Mouse (Mus musculus) intestine, embryonic 14.5 days (tissue): ENCODE data around the gene Pex19. TPM values are rescaled to one million over a fixed set of nuclear protein-coding genes. Genes with fewer than 3 reads are reported as not detected.

Source experiments
- ATAC-seq: fragments of 200-750 bp; cut with Nextera tagmentation; replicated peaks from 2 replicates; pipeline ENCODE4 v1.8.0; 2017; ENCODE audit warnings: low read depth, moderate number of reproducible peaks, moderate TSS enrichment, moderate library complexity; ENCODE audit not compliant: low FRiP score, low TSS enrichment
- DNase-seq: peaks from one replicate; pipeline ENCODE4 v3.0.0-alpha.2; 2018; ENCODE audit warnings: low spot score
- H3K27ac ChIP-seq: fragments of 300-500 bp; sonication (generic); 2 replicates; pipeline ENCODE4 v1.5.1; 2014; ENCODE audit warnings: low read depth, mild to moderate bottlenecking, control low read depth
- H3K27me3 ChIP-seq: fragments of 300-500 bp; sonication (generic); replicated peaks from 2 replicates; pipeline ENCODE4 v1.6.1; 2014; ENCODE audit warnings: low read length, control low read depth; ENCODE audit not compliant: control insufficient read depth, insufficient read depth
- H3K36me3 ChIP-seq: fragments of 300-500 bp; sonication (generic); 2 replicates; pipeline ENCODE4 v1.6.1; 2014; ENCODE audit warnings: low read length, control low read depth; ENCODE audit not compliant: control insufficient read depth, insufficient read depth
- H3K4me1 ChIP-seq: fragments of 300-500 bp; sonication (generic); replicated peaks from 2 replicates; pipeline ENCODE4 v1.6.1; 2014; ENCODE audit warnings: low read length, control low read depth, mixed read lengths; ENCODE audit not compliant: control insufficient read depth, insufficient read depth
- H3K4me2 ChIP-seq: fragments of 300-500 bp; sonication (generic); 2 replicates; pipeline ENCODE4 v1.6.1; 2014; ENCODE audit warnings: low read length
- H3K4me3 ChIP-seq: fragments of 300-500 bp; sonication (generic); 2 replicates; pipeline ENCODE4 v1.5.1; 2014; ENCODE audit warnings: low read depth, low read length, control low read depth, mixed read lengths
- H3K9ac ChIP-seq: fragments of 300-500 bp; sonication (generic); 2 replicates; pipeline ENCODE4 v1.6.1; 2014; ENCODE audit warnings: mild to moderate bottlenecking, low read length
- H3K9me3 ChIP-seq: fragments of 300-500 bp; sonication (generic); 2 replicates; pipeline ENCODE4 v1.6.1; 2016; ENCODE audit warnings: low read length, control low read depth; ENCODE audit not compliant: control insufficient read depth
- WGBS: fragments of 180-500 bp; shearing (Covaris S2); extraction: QIAGEN DNeasy Blood & Tissue Kit; methylation state at CpG from one replicate; pipeline ENCODE4 v1.1.7; 2014; 5-methylcytosine and 5-hydroxymethylcytosine counted together
- polyA plus RNA-seq: library from polyadenylated mRNA; unstranded; fragments of >200 nt; fragmentation: Nextera tagmentation; extraction: Ambion mirVana; gene quantifications from 2 replicates; pipeline ENCODE4 v1.2.1, GENCODE M21; 2014

The Pex19 gene
- 140 TPM in 2 replicates for polyA plus RNA-seq

GRCm38 (mm10) chr1:172126376-172127347 lies at the start of gene Pex19:
TSS of gene Pex19 (plus strand) at chr1:172126755.
- DNase-seq (peak; percentile 92), ATAC-seq (peak; percentile 95)
- WGBS: under 1% methylated on average over 42 of the region's 42 CpGs
- Histone ChIP-seq H3K36me3 (peaks cover 54% of the 10 kb centered on the region), H3K27ac (no peak within 1 kb of the TSS), H3K9me3 (no peaks in the 10 kb centered on the region), H3K4me2 (peak within 1 kb of the TSS; percentile 87), H3K9ac (peak within 1 kb of the TSS; percentile 88), H3K4me3 (peak within 1 kb of the TSS; percentile 96), H3K4me1 (peaks cover 6% of the 10 kb centered on the region), H3K27me3 (no peaks in the 10 kb centered on the region)

DNA sequence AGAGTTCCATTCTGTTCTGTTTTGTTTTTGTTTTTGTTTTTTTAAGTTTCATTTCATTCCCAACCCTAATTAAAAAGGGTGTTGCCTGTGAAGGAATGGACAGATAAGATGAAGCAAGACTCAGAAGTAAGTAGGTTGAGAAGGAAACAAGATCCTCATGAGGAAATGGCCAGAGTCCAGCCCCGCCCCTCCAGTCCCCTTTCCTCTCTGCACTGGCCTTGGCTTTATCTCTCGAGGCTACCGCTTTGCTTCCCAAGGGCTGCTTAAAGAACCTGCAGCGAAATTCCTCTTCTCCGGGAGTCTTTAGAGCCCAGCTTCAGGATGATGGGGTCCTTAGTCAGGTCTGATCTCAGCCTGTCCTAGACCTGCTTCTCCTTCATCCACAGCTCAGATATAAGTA lies 48.6 kb upstream of the Pex19 start:
- Histone ChIP-seq H3K4me1 (peaks cover 5% of the 10 kb centered on the region; the same call in 1 of the 2 replicates), H3K9me3 (no peaks in the 10 kb centered on the region), H3K4me3 (no peak overlapping the region), H3K36me3 (peaks cover 70% of the 10 kb centered on the region), H3K27me3 (no peaks in the 10 kb centered on the region), H3K4me2 (no peak overlapping the region), H3K9ac (no peak overlapping the region), H3K27ac (peak overlapping the region; percentile 60; the same call in 1 of the 2 replicates)
- 62% methylated on average over 5 of the region's 5 CpGs for whole genome bisulfite sequencing
- DNase-seq (no peak), ATAC-seq (no peak)

DNA sequence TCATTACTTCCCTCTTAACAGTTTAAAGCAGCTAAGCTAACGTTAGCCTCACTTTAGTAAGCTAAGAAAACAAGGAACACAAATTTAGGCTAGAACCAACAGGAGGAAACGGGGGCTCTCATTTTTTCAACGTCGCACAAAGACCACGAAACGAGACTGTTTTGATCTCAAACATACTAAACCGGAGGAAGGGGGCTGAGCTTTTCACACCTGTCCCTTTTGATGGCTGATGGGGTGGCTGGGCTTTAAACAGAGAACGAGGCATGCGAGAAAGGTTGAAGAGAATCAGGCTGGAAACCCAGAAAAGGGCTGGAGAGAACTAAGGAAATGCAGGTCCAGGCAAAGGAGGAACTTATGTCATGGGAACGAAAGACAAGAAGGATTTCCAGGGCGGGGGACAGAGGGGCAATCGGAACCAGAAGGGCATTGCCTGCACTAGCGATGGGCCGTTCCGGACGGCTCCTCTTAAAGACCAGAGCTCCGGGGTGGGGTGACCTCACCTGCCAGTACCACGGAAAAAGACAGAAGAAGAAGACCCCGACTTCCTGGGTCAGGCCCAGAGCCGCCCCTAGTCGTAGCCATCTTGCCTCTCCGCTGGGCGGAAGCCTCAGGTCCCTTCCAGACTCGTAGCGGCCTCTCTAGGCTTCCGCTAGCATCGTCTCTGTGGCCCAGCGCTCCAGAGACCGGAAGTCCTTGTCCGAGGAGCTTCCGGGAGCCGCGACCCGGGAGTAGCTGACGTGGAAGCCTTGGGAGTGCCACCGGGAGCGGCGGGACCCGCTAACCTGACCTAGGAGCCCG lies 44.3 kb upstream of the Pex19 start, which contains the start of the genes Copa and Ncstn:
Gene Copa (plus strand): TSS at position 429 of the 798 bp plus-strand sequence.
Gene Ncstn (minus strand): TSS at position 695 of the 798 bp plus-strand sequence.
- DNase-seq (peak; percentile 96), ATAC-seq (peak; percentile 98)
- H3K36me3 ChIP-seq: peaks cover 27% of the 10 kb centered on the region
- no peaks in the 10 kb centered on the region for H3K27me3 ChIP-seq
- H3K4me3 ChIP-seq: peak within 1 kb of the TSS; percentile 99
- peak within 1 kb of the TSS; percentile 65 for H3K4me2 ChIP-seq
- H3K4me1 ChIP-seq: peaks cover 18% of the 10 kb centered on the region; the same call in 1 of the 2 replicates
- peak within 1 kb of the TSS; percentile 76 for H3K27ac ChIP-seq
- WGBS: under 1% methylated on average over 40 of the region's 40 CpGs
- peak within 1 kb of the TSS; percentile 91 for H3K9ac ChIP-seq
- no peaks in the 10 kb centered on the region for H3K9me3 ChIP-seq

- ATAC-seq: peak; percentile 72
- Histone ChIP-seq H3K4me3 (peak overlapping the region; percentile 99), H3K4me2 (peak overlapping the region; percentile 50), H3K27ac (peak overlapping the region; percentile 66), H3K9me3 (no peaks in the 10 kb centered on the region), H3K4me1 (peaks cover 18% of the 10 kb centered on the region; the same call in 1 of the 2 replicates), H3K9ac (peak overlapping the region; percentile 91), H3K36me3 (peaks cover 22% of the 10 kb centered on the region), H3K27me3 (no peaks in the 10 kb centered on the region)
- WGBS: 2% methylated on average over 24 of the region's 24 CpGs
- DNase-seq: no peak
Measured at GRCm38 (mm10) chr1:172082899-172083445, 43.6 kb upstream of the Pex19 start.

GRCm38 (mm10) chr1:172093522-172093921 lies 33.0 kb upstream of the Pex19 start:
- Histone ChIP-seq H3K9ac (no peak overlapping the region), H3K4me1 (no peaks in the 10 kb centered on the region), H3K4me3 (no peak overlapping the region), H3K9me3 (no peaks in the 10 kb centered on the region), H3K36me3 (peaks cover 90% of the 10 kb centered on the region), H3K27me3 (no peaks in the 10 kb centered on the region), H3K27ac (no peak overlapping the region), H3K4me2 (no peak overlapping the region)
- DNase-seq: no peak
- WGBS: 61% methylated on average over 3 of the region's 3 CpGs
- ATAC-seq: no peak

DNA sequence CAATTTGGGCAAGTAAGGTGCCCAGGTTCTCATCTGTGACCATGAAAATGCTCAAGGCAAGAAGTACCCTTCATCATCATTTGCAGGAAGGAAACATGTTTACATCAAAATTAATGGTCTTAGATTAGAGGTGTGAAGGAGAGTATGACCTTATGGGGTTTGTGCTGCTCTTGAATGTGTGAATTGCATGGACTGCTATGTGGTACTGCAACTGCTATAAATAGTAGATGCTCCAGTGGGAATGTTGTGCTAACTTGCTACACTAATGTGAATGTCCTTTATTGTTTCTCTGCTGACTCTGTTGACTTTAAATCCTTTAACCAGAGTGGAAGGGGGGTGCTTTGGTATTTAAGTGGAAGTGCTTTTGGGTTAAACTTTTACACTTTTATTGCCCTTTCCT lies 32.3 kb upstream of the Pex19 start:
- DNase-seq (no peak), ATAC-seq (no peak)
- H3K4me1 ChIP-seq: no peaks in the 10 kb centered on the region
- no peaks in the 10 kb centered on the region for H3K9me3 ChIP-seq
- no peaks in the 10 kb centered on the region for H3K27me3 ChIP-seq
- H3K4me2 ChIP-seq: no peak overlapping the region
- no peak overlapping the region for H3K27ac ChIP-seq
- no peak overlapping the region for H3K9ac ChIP-seq
- peaks cover 88% of the 10 kb centered on the region for H3K36me3 ChIP-seq
- no peak overlapping the region for H3K4me3 ChIP-seq

GRCm38 (mm10) chr1:172095202-172095601 lies 31.4 kb upstream of the Pex19 start:
- Histone ChIP-seq H3K27ac (no peak overlapping the region), H3K36me3 (peaks cover 87% of the 10 kb centered on the region), H3K4me1 (no peaks in the 10 kb centered on the region), H3K4me2 (no peak overlapping the region), H3K4me3 (no peak overlapping the region), H3K27me3 (no peaks in the 10 kb centered on the region), H3K9ac (no peak overlapping the region), H3K9me3 (no peaks in the 10 kb centered on the region)
- 85% methylated on average over 6 of the region's 6 CpGs for WGBS
- DNase-seq (no peak), ATAC-seq (no peak)

DNA sequence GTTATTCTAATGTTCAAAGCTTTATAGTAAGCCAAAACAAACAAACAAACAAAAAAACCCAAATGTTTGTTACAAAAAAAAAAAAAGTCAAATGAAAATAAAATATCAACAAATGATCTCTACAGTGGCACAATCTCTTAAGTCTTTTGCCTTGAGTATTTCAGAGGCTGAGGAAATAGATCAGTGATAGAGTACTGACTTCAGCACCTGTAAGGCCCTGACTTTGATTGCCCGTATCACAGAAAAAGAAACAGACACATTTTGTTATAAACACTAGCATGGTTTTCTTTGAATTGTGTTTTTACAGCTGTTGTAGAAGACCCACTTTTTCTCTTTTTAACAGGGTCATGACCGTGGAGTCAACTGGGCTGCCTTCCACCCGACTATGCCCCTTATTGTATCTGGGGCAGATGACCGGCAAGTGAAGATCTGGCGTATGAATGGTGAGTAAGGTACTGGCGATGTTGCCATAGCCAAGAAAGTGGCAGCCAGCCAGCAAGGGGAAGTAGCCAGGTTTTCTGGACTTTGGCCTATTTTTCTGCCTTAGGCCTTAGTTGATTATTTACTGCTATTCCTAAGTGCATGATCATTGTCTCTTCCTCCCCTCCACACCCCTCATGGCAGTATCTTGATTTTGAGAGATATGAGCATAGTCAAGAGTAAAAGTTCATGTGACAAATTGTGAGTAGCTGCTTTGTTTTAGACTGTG lies 27.1 kb upstream of the Pex19 start:
- DNase-seq (no peak), ATAC-seq (no peak)
- Histone ChIP-seq H3K4me2 (no peak overlapping the region), H3K27me3 (no peaks in the 10 kb centered on the region), H3K4me1 (no peaks in the 10 kb centered on the region), H3K9me3 (no peaks in the 10 kb centered on the region), H3K4me3 (no peak overlapping the region), H3K36me3 (peaks cover 90% of the 10 kb centered on the region), H3K27ac (no peak overlapping the region), H3K9ac (no peak overlapping the region)
- 75% methylated on average over 6 of the region's 6 CpGs for WGBS
